Mouse (Mus musculus): ENCODE data around the gene Arid5b. TPM values are rescaled to one million over a fixed set of nuclear protein-coding genes. Genes with fewer than 3 reads are reported as not detected.
A peak's percentile ranks its signal among the peaks of the same experiment; 100 is the strongest.
"Not testable (repeated sequence)": the region's sequence is repeated elsewhere in the genome, so short reads cannot be mapped to it uniquely, and the experiment has no call there.

Gene Arid5b
- total RNA-seq, 1 experiment from 2014 or later: 34.3 TPM

- no peak for DNase-seq
Observed at GRCm38 (mm10) chr10:68110182-68110581, 168.4 kb downstream of the Arid5b start.

- DNase-seq: no peak
Observed at GRCm38 (mm10) chr10:68109651-68110050, 168.9 kb downstream of the Arid5b start.

DNA sequence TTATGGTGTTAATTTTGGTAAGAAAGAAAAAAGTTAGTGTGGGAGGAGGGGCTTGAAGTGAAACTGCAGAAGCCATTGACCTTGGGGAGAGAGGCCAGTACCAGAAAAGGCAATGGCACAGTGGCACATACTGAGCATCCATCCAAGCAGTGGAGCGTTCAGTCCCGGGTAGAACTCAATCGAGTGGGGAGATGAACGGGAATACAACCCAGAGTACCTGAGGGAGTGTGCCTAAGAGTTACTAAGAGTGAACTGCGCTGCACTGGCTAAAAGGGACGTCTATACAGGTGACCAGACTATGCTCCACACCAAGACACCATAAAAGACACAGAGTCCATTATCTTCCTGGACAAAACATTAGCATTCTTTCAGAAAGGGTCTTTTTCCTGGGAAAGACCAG, 170.8 kb downstream of the Arid5b start:
- no peak for DNase-seq

GRCm38 (mm10) chr10:68106351-68106950, 172.1 kb downstream of the Arid5b start:
- DNase-seq: no peak

DNA sequence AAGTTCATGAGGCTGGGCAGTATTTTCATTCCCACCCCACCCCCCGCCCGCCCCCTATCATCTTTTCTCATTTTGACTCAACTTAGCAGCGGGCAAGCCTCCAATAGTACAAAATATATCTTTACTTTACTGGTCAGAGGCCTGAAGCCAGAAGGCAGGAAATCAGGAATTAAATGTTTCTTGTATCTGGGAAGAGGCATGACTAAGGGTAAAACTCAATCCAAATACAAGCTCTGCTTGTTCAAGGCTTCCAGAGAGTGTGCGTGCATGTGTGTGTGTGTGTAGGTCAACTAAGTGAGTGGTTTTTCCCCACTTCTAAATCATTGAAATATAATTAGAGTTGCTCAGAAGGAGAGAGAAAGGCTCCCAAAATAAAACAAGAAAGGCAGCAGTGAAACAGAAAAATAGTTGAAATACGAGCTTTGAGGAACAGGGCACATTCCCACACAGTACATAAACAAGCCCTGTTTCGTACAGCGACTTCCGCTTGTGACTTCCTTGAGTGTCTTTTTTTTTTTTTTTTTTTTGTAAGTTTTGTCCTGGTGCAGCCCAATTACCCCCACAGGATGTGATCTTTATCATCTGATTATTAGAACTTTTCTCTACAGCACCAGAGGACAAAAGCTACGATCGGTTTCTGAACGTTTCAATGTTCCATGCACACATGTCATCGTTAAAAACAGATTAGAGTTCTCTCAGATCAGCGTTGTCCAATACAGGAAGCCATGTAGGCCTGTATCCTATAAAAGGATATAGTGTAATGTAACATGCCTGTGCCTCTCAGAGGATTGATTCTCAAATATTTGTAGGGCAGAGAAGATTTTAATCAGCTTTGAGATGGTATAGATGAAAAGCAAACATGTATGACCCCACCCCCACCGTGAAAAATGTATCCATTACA, 173.4 kb downstream of the Arid5b start:
- no peak for DNase-seq

DNA sequence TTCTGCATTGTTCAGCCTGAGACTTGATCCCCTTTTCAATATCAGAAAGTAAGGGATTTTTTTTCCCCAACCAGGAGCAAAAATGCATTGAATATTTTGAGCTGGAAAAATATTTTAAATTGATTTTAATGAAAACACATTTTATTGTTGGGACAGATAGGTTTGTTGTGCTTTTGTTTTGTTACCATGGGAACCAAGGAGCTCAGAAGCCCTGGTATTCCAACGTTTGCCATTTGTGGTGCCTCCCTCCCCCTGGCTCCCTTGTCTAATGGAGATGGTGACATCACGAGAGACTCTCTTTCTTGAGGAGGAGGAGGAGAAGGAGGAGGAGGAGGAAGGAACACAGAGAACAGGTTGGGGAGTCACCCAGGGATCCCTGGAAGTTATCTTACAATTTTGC, 174.1 kb downstream of the Arid5b start:
- no peak for DNase-seq

DNA sequence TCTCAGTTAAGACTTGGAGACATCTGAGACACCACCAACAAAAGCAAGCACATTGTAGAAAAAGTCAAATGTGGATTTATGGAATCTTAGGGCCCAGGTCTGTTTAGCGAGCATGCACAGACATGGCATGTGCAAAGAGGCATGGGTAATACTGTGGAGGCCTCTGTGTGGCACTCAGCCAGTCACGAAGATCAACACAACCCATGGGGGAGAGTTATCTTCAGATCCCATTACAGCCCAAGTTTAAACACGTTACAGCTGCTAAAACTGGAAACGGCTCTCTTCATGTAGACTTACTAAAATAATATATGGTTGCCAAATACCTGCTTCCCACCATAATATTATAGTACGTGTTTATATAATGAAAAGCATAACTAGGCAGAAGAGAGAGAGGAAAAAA, 174.6 kb downstream of the Arid5b start:
- DNase-seq: no peak

DNA sequence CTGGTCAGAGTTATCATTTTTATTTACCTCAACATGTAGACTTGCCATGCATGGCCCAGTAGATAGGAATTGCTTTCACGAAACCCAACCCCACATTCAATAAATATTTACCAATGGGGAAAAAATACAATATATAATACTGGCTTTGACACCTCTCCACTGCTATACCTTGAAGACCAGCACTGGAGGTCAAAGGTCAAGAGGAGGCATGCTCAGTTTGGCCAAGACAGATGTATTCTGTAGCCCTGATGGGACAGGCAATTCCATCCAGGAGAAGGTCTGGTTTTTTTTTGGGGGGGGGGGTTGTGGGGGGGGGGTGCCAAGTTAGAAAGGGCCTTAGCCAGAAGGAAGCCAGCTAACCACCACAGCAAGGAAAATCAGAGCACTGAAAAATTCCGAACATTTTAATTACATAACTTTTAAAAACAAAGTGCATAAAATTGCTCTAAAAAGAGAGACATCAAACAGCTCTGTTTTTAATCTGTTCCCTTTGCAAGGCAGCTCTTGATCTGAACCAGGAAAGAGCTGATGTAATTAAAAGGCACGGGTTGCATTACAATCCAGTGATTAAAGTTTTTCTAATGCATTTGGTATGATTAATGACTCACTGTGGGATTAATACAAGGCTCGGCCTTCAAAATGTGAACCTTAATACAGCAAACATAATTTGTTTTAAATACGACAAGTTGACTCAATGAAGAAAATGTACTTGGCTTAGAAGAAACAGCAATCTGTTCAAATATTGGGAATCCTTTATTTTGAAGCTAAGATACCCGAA, 175.3 kb downstream of the Arid5b start:
- no peak for DNase-seq

GRCm38 (mm10) chr10:68102566-68102965, 176.0 kb downstream of the Arid5b start:
- DNase-seq: no peak

- DNase-seq: no peak
Observed at GRCm38 (mm10) chr10:68101251-68101650, 177.3 kb downstream of the Arid5b start.

DNA sequence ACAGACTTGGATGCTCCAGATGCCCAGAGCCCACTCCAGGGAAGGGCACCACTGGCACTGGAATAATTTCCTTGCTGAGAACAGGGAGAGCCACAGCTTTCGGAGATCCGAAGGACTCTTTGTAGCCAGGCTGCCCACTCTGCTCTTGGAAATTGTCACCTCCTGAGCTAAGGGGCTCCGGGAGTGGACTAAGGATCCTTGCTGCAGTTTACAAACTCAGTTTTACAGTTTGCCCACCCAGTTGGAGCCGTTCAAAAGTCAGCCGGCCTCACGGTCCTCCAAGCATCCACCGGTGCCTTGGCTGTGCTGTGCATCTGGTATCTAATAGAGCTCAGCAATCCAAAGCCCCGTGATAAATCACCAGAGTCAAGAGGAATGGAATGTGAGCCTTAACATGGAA, 178.0 kb downstream of the Arid5b start:
- DNase-seq: no peak

GRCm38 (mm10) chr10:68099801-68100200, 178.7 kb downstream of the Arid5b start:
- not testable (repeated sequence) for DNase-seq

GRCm38 (mm10) chr10:68097821-68098675, 180.5 kb downstream of the Arid5b start:
- no peak for DNase-seq

DNA sequence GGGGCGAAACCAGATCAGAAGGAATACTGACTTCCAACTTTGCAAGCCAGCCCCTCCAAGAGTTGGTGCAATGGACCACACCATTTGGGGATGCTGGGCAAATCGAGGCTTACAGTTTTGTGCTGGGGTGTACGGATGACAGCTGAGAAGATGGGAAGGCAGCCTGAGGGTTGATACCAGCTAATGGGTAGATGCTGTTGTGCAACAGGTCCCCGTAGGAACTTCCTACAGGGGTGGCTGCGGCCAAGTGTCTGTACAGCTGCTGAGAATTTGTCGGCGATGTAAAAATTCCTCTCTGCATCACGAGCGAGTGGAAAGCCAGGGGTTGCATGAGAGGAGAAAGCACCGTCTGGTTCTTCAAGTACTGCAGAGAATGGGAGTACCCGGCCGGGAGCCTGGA, 182.1 kb downstream of the Arid5b start:
- DNase-seq: no peak

DNA sequence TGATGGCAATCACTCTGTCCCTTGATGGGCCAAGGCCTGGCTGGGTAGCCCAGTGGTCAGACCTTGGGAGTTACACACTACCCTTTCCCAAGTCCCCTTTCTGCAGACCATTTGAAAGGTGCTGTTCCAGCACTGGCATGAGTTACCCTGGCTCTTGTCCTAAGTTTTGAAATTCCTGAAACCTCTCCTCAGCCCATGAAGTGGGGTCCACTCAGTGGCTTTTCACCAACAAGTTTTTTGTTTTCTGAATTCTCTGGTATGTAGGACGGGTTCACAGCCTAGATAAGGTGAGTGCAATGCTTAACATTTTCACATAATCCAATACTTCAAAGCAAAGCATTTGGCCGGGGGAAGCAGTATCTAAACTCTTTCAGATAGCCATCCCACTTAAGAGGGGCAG, 183.4 kb downstream of the Arid5b start:
- DNase-seq: no peak

- no peak for DNase-seq
Observed at GRCm38 (mm10) chr10:68093496-68093895, 185.0 kb downstream of the Arid5b start.

DNA sequence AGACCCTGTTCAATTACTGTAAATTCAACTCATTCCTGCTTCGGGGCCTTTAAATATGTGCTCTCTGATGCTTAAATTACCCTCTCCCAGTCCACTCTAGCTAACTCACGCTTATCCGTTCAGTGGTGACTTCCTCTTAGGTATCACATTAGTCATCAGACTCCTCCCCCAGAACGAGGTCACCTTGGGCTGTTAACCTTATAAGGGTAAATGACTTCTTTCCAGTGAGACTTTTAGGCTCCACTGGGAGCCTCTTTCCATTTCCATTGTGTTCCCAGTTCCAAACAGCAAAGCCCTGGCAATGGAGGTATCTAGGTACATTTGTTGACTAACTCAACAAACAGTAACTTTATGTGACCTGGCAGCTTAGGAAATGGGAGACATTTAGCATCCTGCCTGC, 186.7 kb downstream of the Arid5b start:
- DNase-seq: no peak

DNA sequence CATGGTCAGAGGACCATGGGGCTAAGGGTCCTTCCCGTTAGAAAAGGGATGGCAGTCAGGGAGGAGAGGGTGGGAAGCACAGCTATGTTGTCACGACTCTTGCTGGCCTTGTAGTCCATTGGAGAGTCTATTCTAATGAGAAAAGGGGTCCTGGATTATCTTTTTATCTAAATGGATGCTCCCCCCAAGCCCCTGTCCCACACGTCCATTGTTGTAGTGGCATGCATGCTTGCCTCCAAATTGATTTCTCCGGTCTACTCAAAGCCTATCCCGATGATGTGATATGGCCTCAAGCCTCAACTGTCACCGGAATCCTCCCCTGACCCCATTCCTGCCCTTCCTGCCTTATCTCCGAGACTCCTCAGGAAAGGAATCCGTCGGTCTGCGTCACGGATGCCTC, 187.5 kb downstream of the Arid5b start:
- no peak for DNase-seq

DNA sequence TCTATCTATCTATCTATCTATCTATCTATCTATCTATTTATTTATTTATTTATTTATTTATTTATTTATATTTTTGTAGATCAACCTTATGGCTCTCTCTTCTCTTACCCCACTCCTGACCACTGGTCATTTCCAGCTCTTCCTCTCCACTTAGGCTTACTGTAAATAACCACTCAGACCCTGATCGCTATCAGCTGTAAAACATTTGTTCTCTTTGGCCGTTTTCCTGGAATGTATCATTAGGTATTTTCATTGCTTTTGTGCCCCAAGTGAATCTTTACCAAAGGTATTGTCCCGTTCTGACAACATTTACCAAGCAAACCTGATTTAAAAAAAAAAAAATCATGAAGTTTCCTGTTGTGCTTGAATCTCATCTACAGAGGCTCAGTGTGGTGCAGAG, 188.0 kb downstream of the Arid5b start:
- DNase-seq: no peak

DNA sequence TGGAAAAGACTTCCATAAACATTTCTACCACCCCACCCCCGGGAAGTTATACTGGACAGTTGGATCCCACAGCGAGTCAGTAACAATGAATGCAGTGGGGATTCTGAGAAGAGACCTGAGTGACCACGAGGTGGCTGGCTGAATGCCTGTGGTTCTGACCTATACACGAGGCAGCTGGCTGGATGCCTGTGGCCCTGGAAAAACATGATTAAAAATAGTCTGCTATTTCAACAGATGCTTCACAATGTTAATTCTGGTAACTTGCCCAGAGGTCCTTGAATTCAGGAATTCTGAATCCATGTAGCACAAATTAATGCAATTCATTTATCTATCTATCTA, 188.4 kb downstream of the Arid5b start:
- peak; percentile 88 for DNase-seq

DNA sequence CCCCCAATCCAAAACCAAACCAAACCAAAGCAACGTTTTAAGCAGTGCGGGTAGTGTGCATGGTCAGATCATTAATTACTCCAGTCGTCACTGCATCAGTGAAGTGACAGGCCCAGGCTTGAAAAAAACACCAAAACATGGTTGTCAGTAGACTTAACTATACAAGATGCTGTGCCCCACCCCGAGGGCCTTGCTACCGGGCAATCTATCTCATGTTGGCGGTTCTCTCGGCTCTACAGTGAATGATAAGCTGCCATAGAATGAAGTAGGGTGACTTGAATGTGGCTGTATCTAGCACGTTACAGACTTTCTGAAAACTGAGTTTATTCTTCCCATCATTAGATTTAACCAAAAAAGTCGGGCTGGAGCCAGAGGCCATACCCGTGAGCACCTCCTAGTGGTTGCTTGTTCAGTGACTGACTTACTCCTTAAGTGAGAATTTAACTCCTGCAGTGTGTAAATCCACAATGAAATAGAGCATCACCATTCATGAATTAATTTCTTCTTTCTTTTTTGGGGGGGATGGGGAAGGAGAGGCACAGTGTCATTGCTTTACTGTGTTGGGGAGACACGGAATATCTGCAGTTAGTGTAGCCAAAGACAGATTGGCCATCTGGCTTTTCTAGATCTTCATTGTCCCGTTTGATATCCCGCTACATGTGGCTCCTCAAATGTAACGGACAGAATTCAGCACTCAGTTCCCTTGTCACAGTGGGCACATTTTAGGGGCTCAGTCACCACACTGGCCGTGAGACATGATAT, 188.9 kb downstream of the Arid5b start:
- peak; percentile 44 for DNase-seq

Measured in adrenal gland, postnatal 14 days (tissue).